Mouse (Mus musculus): Measurements from ENCODE around the gene Aimp2. TPM values are rescaled to one million over a fixed set of nuclear protein-coding genes. Genes with fewer than 3 reads are reported as not detected.

The Aimp2 gene
- polyA plus RNA-seq, 1 experiment from 2014 or later, result 123 TPM

- Histone ChIP-seq H3K9ac (ENCODE audit: low read length) (no peak overlapping the region), H3K36me3 (ENCODE audit: control insufficient read depth, insufficient read depth, low read length) (peaks cover 66% of the 10 kb centered on the region), H3K9me3 (ENCODE audit: control insufficient read depth, low read length) (0 out of 2 replicates have a peak, but pooled peaks cover 3% of the 10 kb centered on the region), H3K4me1 (replicated peaks; ENCODE audit: control insufficient read depth, insufficient read depth, low read length) (no peaks in the 10 kb centered on the region), H3K4me2 (ENCODE audit: low read length) (no peak overlapping the region), H3K27me3 (replicated peaks; ENCODE audit: control insufficient read depth, insufficient read depth, low read length) (no peaks in the 10 kb centered on the region), H3K4me3 (ENCODE audit: low read depth, low read length) (no peak overlapping the region), H3K27ac (ENCODE audit: low read depth) (no peak overlapping the region)
- WGBS, result 47% methylated on average over 6 of the region's 6 CpGs
- no peak; the same call in 1 of the 2 replicates for ATAC-seq (replicated peaks; ENCODE audit: low FRiP score, low TSS enrichment, low read depth)
- DNase-seq (ENCODE audit: low spot score), result no peak
These were observed 18.9 kb downstream of the Aimp2 start for GRCm38 (mm10) chr5:143890741-143891140.

- no peak for ATAC-seq (replicated peaks; ENCODE audit: low FRiP score, low TSS enrichment, low read depth)
These were observed 24.4 kb downstream of the Aimp2 start for GRCm38 (mm10) chr5:143885274-143885673.

GRCm38 (mm10) chr5:143874571-143874970 is 35.1 kb downstream of the Aimp2 start:
- Histone ChIP-seq H3K27me3 (replicated peaks; ENCODE audit: control insufficient read depth, insufficient read depth, low read length) (no peaks in the 10 kb centered on the region), H3K9ac (ENCODE audit: low read length) (no peak overlapping the region), H3K4me1 (replicated peaks; ENCODE audit: control insufficient read depth, insufficient read depth, low read length) (no peaks in the 10 kb centered on the region), H3K36me3 (ENCODE audit: control insufficient read depth, insufficient read depth, low read length) (peaks cover 58% of the 10 kb centered on the region), H3K27ac (ENCODE audit: low read depth) (no peak overlapping the region), H3K9me3 (ENCODE audit: control insufficient read depth, low read length) (no peaks in the 10 kb centered on the region), H3K4me2 (ENCODE audit: low read length) (no peak overlapping the region), H3K4me3 (ENCODE audit: low read depth, low read length) (no peak overlapping the region)
- no peak for DNase-seq (ENCODE audit: low spot score)
- WGBS, result 74% methylated on average over 4 of the region's 4 CpGs
- no peak for ATAC-seq (replicated peaks; ENCODE audit: low FRiP score, low TSS enrichment, low read depth)

More at GRCm38 (mm10) chr5:143885274-143885673, 24.4 kb downstream of the Aimp2 start:
- 0 out of 2 replicates have a peak, but pooled peaks cover 4% of the 10 kb centered on the region for H3K9me3 ChIP-seq (ENCODE audit: control insufficient read depth, low read length)
- no peak overlapping the region for H3K9ac ChIP-seq (ENCODE audit: low read length)
- H3K4me1 ChIP-seq (replicated peaks; ENCODE audit: control insufficient read depth, insufficient read depth, low read length), result no peaks in the 10 kb centered on the region
- no peak overlapping the region for H3K27ac ChIP-seq (ENCODE audit: low read depth)
- no peaks in the 10 kb centered on the region for H3K27me3 ChIP-seq (replicated peaks; ENCODE audit: control insufficient read depth, insufficient read depth, low read length)
- peaks cover 97% of the 10 kb centered on the region for H3K36me3 ChIP-seq (ENCODE audit: control insufficient read depth, insufficient read depth, low read length)
- no peak overlapping the region for H3K4me3 ChIP-seq (ENCODE audit: low read depth, low read length)
- 96% methylated on average over 3 of the region's 3 CpGs for WGBS
- no peak overlapping the region for H3K4me2 ChIP-seq (ENCODE audit: low read length)
- no peak for DNase-seq (ENCODE audit: low spot score)

- WGBS, result 82% methylated on average over 11 of the region's 11 CpGs
- no peaks in the 10 kb centered on the region for H3K4me1 ChIP-seq (replicated peaks; ENCODE audit: control insufficient read depth, insufficient read depth, low read length)
These were observed 38.0 kb downstream of the Aimp2 start for GRCm38 (mm10) chr5:143871547-143872169.

More at GRCm38 (mm10) chr5:143871547-143872169, 38.0 kb downstream of the Aimp2 start:
- Histone ChIP-seq H3K4me3 (ENCODE audit: low read depth, low read length) (no peak overlapping the region), H3K36me3 (ENCODE audit: control insufficient read depth, insufficient read depth, low read length) (peaks cover 36% of the 10 kb centered on the region), H3K27me3 (replicated peaks; ENCODE audit: control insufficient read depth, insufficient read depth, low read length) (no peaks in the 10 kb centered on the region), H3K27ac (ENCODE audit: low read depth) (no peak overlapping the region), H3K9me3 (ENCODE audit: control insufficient read depth, low read length) (no peaks in the 10 kb centered on the region), H3K9ac (ENCODE audit: low read length) (no peak overlapping the region), H3K4me2 (ENCODE audit: low read length) (no peak overlapping the region)
- DNase-seq (ENCODE audit: low spot score), result no peak
- no peak for ATAC-seq (replicated peaks; ENCODE audit: low FRiP score, low TSS enrichment, low read depth)

Other genes starting within 250 kb of the Aimp2 start
- gene Usp42, start 177.6 kb downstream of the Aimp2 start, polyA plus RNA-seq (2014; fragmentation: Nextera tagmentation; extraction: Ambion mirVana), result 19.5 and 20.4 TPM in 2 replicates
- 34.6 and 36.6 TPM in 2 replicates for gene Eif2ak1, start 92.1 kb downstream of the Aimp2 start, polyA plus RNA-seq (2014; fragmentation: Nextera tagmentation; extraction: Ambion mirVana)
- gene Ankrd61, start 12.2 kb downstream of the Aimp2 start, polyA plus RNA-seq (2014; fragmentation: Nextera tagmentation; extraction: Ambion mirVana), result 0.20 and 0.23 TPM in 2 replicates
- gene Pms2, start 117 bp upstream of the Aimp2 start, polyA plus RNA-seq (2014; fragmentation: Nextera tagmentation; extraction: Ambion mirVana), result 24.6 and 30.6 TPM in 2 replicates
- 0.27 and 0.72 TPM in 2 replicates for gene Gm42421, start 18.3 kb upstream of the Aimp2 start, polyA plus RNA-seq (2014; fragmentation: Nextera tagmentation; extraction: Ambion mirVana)
- gene Rsph10b, start 23.2 kb upstream of the Aimp2 start, polyA plus RNA-seq (2014; fragmentation: Nextera tagmentation; extraction: Ambion mirVana), result 0.85 and 1.2 TPM in 2 replicates
- 73.6 and 82.8 TPM in 2 replicates for gene Ccz1, start 105.0 kb upstream of the Aimp2 start, polyA plus RNA-seq (2014; fragmentation: Nextera tagmentation; extraction: Ambion mirVana)
- 0.30 TPM in 1 of 2 replicates, not detected in the other for gene Ocm, start 116.8 kb upstream of the Aimp2 start, polyA plus RNA-seq (2014; fragmentation: Nextera tagmentation; extraction: Ambion mirVana)
- gene Lmtk2, start 190.6 kb upstream of the Aimp2 start, polyA plus RNA-seq (2014; fragmentation: Nextera tagmentation; extraction: Ambion mirVana), result 5.2 and 5.9 TPM in 2 replicates

Measured in intestine, embryonic 14.5 days (tissue).